Mouse (Mus musculus): Measurements from ENCODE around the gene Rtbdn.

GRCm38 (mm10) chr8:84959811-84960210 lies 13.0 kb downstream of the Rtbdn start:
- TF ChIP-seq POLR2A (IDR thresholded peaks at IDR 0.05; ENCODE audit: borderline replicate concordance, insufficient read depth, low read length) (no peak), CTCF (IDR thresholded peaks at IDR 0.05; ENCODE audit: borderline replicate concordance, insufficient read depth, low read depth, low read length) (no peak)
